Mouse (Mus musculus): ENCODE measurements at regions not wholly inside any gene's neighbourhood (a gene's known extent, or its start where the extent isn't known, plus 50 kb on each side); places are given as distances from the start of the nearest gene placed in this dataset.

DNA sequence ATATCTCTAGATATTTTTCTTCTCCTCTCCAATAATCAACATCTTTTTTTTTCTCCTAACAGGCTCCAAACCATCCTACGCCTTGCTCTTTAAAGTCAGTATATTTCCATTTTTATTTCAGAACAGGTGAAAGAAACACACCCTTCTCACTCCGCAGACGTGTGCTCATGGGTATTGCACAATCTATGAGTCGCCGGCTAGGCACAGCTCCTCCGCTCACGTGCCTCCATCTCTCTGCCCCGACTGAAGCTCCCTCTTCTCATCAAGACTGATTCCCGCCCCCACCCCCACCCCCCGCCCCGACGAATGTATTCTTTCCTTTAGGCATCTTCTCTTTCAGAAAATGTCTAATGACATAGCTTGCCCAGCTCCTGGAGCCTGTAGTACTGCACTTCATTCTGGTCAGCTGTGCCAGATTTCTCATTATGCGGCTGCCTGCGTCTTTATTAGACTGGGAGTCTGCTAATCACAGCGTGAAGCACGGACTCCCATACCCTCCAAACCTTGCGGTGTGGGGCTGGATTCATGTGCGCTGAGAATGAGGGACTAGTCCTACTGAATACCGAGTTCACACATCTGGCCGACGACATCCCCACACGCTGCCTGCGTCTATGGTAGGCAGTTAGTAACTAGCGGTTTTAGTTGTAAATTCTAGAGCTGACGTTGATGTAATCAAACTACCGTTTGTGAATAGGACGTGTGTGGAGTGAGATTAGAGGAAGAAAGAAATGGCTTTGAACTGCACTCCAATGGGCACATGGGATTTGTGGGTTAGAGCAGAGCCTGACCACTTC is 327.9 kb downstream of the Adamts20 start:
- Histone ChIP-seq H3K27me3 (ENCODE audit: control insufficient read depth, insufficient read depth, low read length) (no peaks in the 10 kb centered on the region), H3K27ac (ENCODE audit: control insufficient read depth, insufficient read depth, low read length) (no peak overlapping the region), H3K4me3 (ENCODE audit: control insufficient read depth, insufficient read depth, low read length) (no peak overlapping the region), H3K4me1 (replicated peaks; ENCODE audit: control insufficient read depth, insufficient read depth, low read length) (peaks cover 6% of the 10 kb centered on the region; the same call in 1 of the 2 replicates), H3K36me3 (ENCODE audit: control insufficient read depth, insufficient read depth, low read length) (no peaks in the 10 kb centered on the region)
- WGBS, result 76% methylated on average over 27 of the region's 27 CpGs
- DNase-seq, result no peak
- TF ChIP-seq CTCF (IDR thresholded peaks at IDR 0.05; ENCODE audit: borderline replicate concordance, control insufficient read depth, extremely low read depth, insufficient read depth, low read length, poor library complexity) (no peak), POLR2A (IDR thresholded peaks at IDR 0.05; ENCODE audit: control insufficient read depth, extremely low read depth, insufficient read depth, low read length, poor library complexity) (no peak)

DNA sequence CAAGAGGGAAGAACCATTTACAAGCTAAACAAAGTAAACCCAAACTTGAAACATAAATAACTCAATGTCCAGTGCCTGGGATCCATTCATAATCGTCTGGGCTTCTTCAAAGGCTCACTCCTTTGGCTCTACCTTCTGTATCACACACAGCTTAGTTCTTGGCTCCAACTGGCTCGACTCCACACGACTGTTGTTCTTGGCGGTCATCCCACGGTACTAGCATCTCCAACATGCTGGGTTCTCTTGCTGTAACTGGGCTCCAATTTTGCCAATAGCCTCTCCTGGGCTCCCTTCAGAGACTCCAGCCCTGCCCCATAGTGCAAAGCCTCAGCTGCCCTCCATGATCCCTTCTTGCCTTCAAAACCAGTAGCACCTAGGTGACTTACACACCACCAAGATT is 352.4 kb downstream of the Adamts20 start:
- TF ChIP-seq POLR2A (IDR thresholded peaks at IDR 0.05; ENCODE audit: control insufficient read depth, extremely low read depth, insufficient read depth, low read length, poor library complexity) (no peak), CTCF (IDR thresholded peaks at IDR 0.05; ENCODE audit: borderline replicate concordance, control insufficient read depth, extremely low read depth, insufficient read depth, low read length, poor library complexity) (no peak)
- H3K27me3 ChIP-seq (ENCODE audit: control insufficient read depth, insufficient read depth, low read length), result no peaks in the 10 kb centered on the region
- WGBS, result 83% methylated on average over 5 of the region's 5 CpGs
- H3K4me1 ChIP-seq (replicated peaks; ENCODE audit: control insufficient read depth, insufficient read depth, low read length), result no peaks in the 10 kb centered on the region
- H3K4me3 ChIP-seq (ENCODE audit: control insufficient read depth, insufficient read depth, low read length), result no peak overlapping the region
- H3K27ac ChIP-seq (ENCODE audit: control insufficient read depth, insufficient read depth, low read length), result no peak overlapping the region
- DNase-seq, result no peak
- H3K36me3 ChIP-seq (ENCODE audit: control insufficient read depth, insufficient read depth, low read length), result no peaks in the 10 kb centered on the region

DNA sequence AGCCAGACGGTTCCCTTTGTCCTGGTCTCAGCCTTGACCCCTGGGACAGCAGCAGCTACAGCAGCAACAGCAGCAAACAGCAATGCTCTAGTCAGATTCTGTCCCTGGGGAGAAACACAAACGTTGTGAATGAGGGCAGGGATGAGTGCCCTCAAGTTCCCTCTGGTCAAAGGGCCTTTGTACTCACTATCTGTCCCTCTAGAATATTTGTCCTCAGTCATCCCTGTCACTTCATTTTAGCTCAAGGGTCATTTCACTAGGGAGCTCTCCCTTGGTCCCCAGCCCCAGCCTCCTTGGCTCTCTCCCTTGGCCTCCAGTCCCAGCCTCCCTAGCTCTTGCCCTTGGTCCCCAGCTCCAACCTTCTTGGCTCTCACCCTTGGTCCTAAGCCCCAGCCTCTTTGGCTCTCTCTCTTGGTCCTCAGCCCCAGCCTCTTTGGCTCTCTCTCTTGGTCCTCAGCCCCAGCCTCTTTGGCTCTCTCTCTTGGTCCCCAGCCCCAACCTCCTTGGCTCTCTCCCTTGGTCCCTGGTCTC is 358.0 kb downstream of the Adamts20 start:
- Histone ChIP-seq H3K4me1 (replicated peaks; ENCODE audit: control insufficient read depth, insufficient read depth, low read length) (no peaks in the 10 kb centered on the region), H3K27me3 (ENCODE audit: control insufficient read depth, insufficient read depth, low read length) (no peaks in the 10 kb centered on the region), H3K4me3 (ENCODE audit: control insufficient read depth, insufficient read depth, low read length) (no peak overlapping the region), H3K27ac (ENCODE audit: control insufficient read depth, insufficient read depth, low read length) (no peak overlapping the region), H3K36me3 (ENCODE audit: control insufficient read depth, insufficient read depth, low read length) (no peaks in the 10 kb centered on the region)
- TF ChIP-seq CTCF (IDR thresholded peaks at IDR 0.05; ENCODE audit: borderline replicate concordance, control insufficient read depth, extremely low read depth, insufficient read depth, low read length, poor library complexity) (no peak), POLR2A (IDR thresholded peaks at IDR 0.05; ENCODE audit: control insufficient read depth, extremely low read depth, insufficient read depth, low read length, poor library complexity) (no peak)
- DNase-seq, result no peak
- WGBS, result 72% methylated on average over 2 of the region's 2 CpGs

DNA sequence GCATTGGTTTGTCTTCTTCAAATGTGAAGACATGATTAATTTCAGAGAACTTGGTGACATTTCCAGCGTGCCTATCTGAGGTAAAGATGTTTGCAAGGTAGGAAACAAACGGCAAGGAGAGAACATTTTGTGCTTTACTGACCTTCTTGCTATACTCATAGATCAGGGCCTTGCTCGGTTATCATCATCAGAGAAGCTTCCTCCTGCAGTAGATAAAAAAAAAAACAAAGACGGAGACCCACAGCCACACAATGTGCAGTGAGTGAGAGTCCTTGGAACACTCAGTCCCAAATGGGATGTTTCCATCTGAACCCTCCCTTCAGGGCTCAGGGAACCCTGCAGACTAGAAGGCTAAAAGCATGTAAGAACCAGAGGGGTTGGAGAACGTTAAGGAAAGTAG is 374.6 kb downstream of the Adamts20 start:
- Histone ChIP-seq H3K36me3 (ENCODE audit: control insufficient read depth, insufficient read depth, low read length) (no peaks in the 10 kb centered on the region), H3K4me3 (ENCODE audit: control insufficient read depth, insufficient read depth, low read length) (no peak overlapping the region), H3K27me3 (ENCODE audit: control insufficient read depth, insufficient read depth, low read length) (no peaks in the 10 kb centered on the region), H3K4me1 (replicated peaks; ENCODE audit: control insufficient read depth, insufficient read depth, low read length) (peaks cover 12% of the 10 kb centered on the region), H3K27ac (ENCODE audit: control insufficient read depth, insufficient read depth, low read length) (no peak overlapping the region)
- DNase-seq, result no peak
- 78% methylated on average over 5 of the region's 5 CpGs for WGBS
- TF ChIP-seq CTCF (IDR thresholded peaks at IDR 0.05; ENCODE audit: borderline replicate concordance, control insufficient read depth, extremely low read depth, insufficient read depth, low read length, poor library complexity) (no peak), POLR2A (IDR thresholded peaks at IDR 0.05; ENCODE audit: control insufficient read depth, extremely low read depth, insufficient read depth, low read length, poor library complexity) (no peak)

DNA sequence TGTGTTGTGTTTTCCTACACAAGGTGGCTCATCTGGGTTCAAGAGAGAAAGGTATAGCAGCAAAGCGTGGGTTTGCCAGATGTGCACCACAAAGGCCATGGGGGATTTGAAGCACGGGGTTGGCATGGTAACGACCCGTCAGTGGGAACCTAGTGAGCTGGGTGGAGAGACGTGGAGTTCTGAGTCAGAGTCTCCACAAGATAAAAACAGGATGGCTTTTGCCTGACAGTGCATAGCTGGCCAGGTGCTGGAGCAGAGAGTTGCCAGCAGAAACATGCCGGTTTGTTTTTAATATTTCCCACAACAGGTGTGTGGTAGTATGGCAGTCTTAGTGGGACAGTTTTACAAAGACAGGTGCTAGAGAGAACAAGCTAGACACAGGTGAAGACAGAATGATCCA is 375.4 kb downstream of the Adamts20 start:
- DNase-seq, result peak; percentile 45
- 11% methylated on average over 6 of the region's 6 CpGs for WGBS
- Histone ChIP-seq H3K36me3 (ENCODE audit: control insufficient read depth, insufficient read depth, low read length) (no peaks in the 10 kb centered on the region), H3K27me3 (ENCODE audit: control insufficient read depth, insufficient read depth, low read length) (no peaks in the 10 kb centered on the region), H3K4me1 (replicated peaks; ENCODE audit: control insufficient read depth, insufficient read depth, low read length) (peaks cover 12% of the 10 kb centered on the region), H3K4me3 (ENCODE audit: control insufficient read depth, insufficient read depth, low read length) (no peak overlapping the region), H3K27ac (ENCODE audit: control insufficient read depth, insufficient read depth, low read length) (peak overlapping the region; percentile 57)
- TF ChIP-seq CTCF (IDR thresholded peaks at IDR 0.05; ENCODE audit: borderline replicate concordance, control insufficient read depth, extremely low read depth, insufficient read depth, low read length, poor library complexity), result no peak
- no peak for TF ChIP-seq POLR2A (IDR thresholded peaks at IDR 0.05; ENCODE audit: control insufficient read depth, extremely low read depth, insufficient read depth, low read length, poor library complexity)

DNA sequence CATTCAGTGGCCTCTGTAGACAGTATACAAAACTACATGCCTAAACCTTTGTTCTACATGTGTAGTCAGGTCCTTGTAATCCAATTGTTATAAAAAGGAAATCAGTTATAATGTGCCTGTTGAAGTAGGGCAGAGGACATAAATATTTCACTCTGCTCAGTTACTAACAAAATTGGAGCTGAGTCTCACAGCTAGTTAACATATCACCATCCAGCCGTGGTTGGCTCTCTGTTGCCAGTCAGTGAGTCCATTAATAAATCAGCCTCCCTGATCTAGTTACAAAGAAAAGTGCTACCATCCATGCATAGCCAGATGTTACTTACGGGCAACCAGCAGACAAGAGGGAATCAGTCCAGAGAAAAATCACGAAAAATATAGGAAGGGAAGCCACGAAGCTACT is 382.8 kb downstream of the Adamts20 start:
- DNase-seq, result no peak
- WGBS, result 94% methylated on average over 4 of the region's 4 CpGs
- H3K36me3 ChIP-seq (ENCODE audit: control insufficient read depth, insufficient read depth, low read length), result no peaks in the 10 kb centered on the region
- H3K4me1 ChIP-seq (replicated peaks; ENCODE audit: control insufficient read depth, insufficient read depth, low read length), result no peaks in the 10 kb centered on the region
- H3K4me3 ChIP-seq (ENCODE audit: control insufficient read depth, insufficient read depth, low read length), result no peak overlapping the region
- H3K27ac ChIP-seq (ENCODE audit: control insufficient read depth, insufficient read depth, low read length), result no peak overlapping the region
- H3K27me3 ChIP-seq (ENCODE audit: control insufficient read depth, insufficient read depth, low read length), result no peaks in the 10 kb centered on the region
- TF ChIP-seq CTCF (IDR thresholded peaks at IDR 0.05; ENCODE audit: borderline replicate concordance, control insufficient read depth, extremely low read depth, insufficient read depth, low read length, poor library complexity), result no peak
- TF ChIP-seq POLR2A (IDR thresholded peaks at IDR 0.05; ENCODE audit: control insufficient read depth, extremely low read depth, insufficient read depth, low read length, poor library complexity), result no peak
